Comparison of ENCODE assay signal across 15 mouse cellular contexts in the genomic region with DNA sequence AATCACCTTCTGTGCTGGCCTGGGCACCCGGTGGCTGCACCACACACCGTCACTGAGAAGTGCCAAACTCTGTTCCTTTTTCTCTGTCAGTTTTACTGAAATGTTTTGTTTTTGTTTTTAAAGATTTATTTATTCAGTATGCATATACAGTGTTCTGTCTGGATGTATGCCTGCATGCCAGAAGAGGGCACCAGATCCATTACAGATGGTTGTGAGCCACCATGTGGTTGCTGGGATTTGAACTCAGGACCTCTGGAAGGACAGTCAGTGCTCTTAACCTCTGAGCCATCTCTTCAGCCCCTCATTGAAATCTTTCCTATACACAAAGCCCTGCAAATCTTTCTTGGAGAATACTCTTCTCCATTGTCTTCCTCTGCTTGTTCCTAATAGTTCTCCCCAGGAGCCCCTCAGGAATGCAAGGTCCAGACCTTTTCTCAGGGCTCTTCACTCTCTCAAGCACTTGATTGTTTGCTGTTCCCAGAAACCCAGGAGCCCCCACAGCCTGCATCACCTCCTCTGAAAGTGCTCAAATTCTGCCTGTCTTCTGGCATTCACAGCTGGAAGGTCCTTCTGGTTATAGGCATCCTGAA. TPM values are rescaled to one million over a fixed set of nuclear protein-coding genes. Genes with fewer than 3 reads are reported as not detected.
"Had no signal": no experiment of that assay in that cellular context is flagged by ENCODE, and none has a peak within 500 bp of the region (broad histone marks: within the 10 kb centered on the region; RNA-seq: fewer than 3 reads in every experiment).

No protein-coding gene starts in this region.

- ATAC-seq: intestine, embryonic 15.5 days had no signal

- DNase-seq: kidney, adult 8-10 months; liver; midbrain, embryonic 14.5 days; right cerebral cortex, postnatal 4 days; spleen, adult 18-20 months; thymus, postnatal 4 days had no signal

- H3K4me3 ChIP-seq: intestine, embryonic 15.5 days; limb, embryonic 12.5 days; neural tube, embryonic 12.5 days had no signal

- H3K27me3 ChIP-seq: intestine, embryonic 15.5 days; limb, embryonic 12.5 days; neural tube, embryonic 12.5 days had no signal

- H3K36me3 ChIP-seq: limb, embryonic 12.5 days; neural tube, embryonic 12.5 days had no signal

- H3K9me3 ChIP-seq: limb, embryonic 12.5 days; neural tube, embryonic 12.5 days had no signal

- H3K27ac ChIP-seq: intestine, embryonic 15.5 days; limb, embryonic 12.5 days; neural tube, embryonic 12.5 days had no signal

- H3K4me1 ChIP-seq: intestine, embryonic 15.5 days; limb, embryonic 12.5 days; neural tube, embryonic 12.5 days had no signal

- H3K4me2 ChIP-seq: intestine, embryonic 15.5 days; limb, embryonic 12.5 days; neural tube, embryonic 12.5 days had no signal

- H3K9ac ChIP-seq: intestine, embryonic 15.5 days; limb, embryonic 12.5 days; neural tube, embryonic 12.5 days had no signal

RNA-seq across cellular contexts. Expression of gene B4galnt2, which starts 24.1 kb away (rescaled TPM):
- total RNA-seq: layer of hippocampus, adult 8-10 months; layer of hippocampus, postnatal 25 days; left cerebral cortex, adult 8-10 months; left cerebral cortex, postnatal 25 days; megakaryocyte progenitor cell, adult 5-6 weeks; monocyte, adult 5-6 weeks had no signal
- polyA plus RNA-seq: limb, embryonic 12.5 days; midbrain, embryonic 14.5 days; neural tube, embryonic 12.5 days had no signal
